Mouse (Mus musculus) brain, adult 2 months (tissue): ENCODE results near the gene 2010300C02Rik.

ENCODE experiments used
- DNase-seq: peaks from one replicate; pipeline ENCODE4 v3.0.0; 2011; ENCODE audit warnings: low read depth, low spot score

The 2010300C02Rik gene

DNA sequence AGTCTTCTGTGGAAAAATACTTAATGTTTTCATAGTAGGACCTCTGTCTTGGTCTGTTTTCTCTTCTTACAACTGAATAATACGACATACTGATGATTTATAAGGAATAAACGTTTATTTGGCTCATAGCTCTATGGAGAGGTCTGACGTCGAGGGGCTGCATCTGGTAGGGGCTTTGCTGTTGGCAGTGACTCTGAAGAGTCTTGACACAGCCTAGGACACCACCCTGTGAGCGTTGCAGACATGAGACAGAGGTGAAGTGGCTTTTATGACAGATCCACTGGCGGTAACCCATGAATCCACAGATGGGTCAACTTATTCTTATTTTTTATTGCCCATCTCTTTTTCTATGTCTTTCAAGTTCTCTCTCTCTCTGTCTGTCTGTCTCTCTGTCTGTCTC, 52.5 kb downstream of the 2010300C02Rik start:
- no peak for DNase-seq

GRCm38 (mm10) chr1:37666587-37666986, 53.3 kb downstream of the 2010300C02Rik start:
- no peak for DNase-seq

GRCm38 (mm10) chr1:37665539-37666323, 54.2 kb downstream of the 2010300C02Rik start:
- no peak for DNase-seq

GRCm38 (mm10) chr1:37664496-37664895, 55.4 kb downstream of the 2010300C02Rik start:
- no peak for DNase-seq

GRCm38 (mm10) chr1:37663606-37664005, 56.3 kb downstream of the 2010300C02Rik start:
- DNase-seq = peak; percentile 46

- no peak for DNase-seq
Measured at GRCm38 (mm10) chr1:37656017-37656416, 63.9 kb downstream of the 2010300C02Rik start.

DNA sequence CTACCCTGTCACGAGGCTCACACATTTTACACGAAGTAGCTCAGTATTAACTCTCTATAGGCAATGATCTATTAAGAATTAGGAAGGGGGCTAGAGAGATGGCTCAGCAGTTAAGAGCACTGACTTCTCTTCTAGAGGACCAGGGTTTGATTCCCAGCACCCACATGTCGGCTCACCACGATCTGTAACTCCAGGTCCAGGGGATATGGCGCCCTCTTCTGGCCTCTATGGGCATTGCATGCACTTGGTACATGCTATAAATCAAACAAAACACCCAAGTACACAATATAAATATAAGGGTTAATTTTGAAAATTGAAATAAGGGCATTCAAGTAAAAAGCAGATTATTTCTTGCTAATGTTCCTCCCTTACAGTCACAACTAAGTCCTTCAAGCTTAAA, 65.9 kb downstream of the 2010300C02Rik start:
- DNase-seq = no peak

GRCm38 (mm10) chr1:37647066-37647465, 72.8 kb downstream of the 2010300C02Rik start:
- no peak for DNase-seq

GRCm38 (mm10) chr1:37644501-37644900, 75.4 kb downstream of the 2010300C02Rik start:
- DNase-seq = no peak

DNA sequence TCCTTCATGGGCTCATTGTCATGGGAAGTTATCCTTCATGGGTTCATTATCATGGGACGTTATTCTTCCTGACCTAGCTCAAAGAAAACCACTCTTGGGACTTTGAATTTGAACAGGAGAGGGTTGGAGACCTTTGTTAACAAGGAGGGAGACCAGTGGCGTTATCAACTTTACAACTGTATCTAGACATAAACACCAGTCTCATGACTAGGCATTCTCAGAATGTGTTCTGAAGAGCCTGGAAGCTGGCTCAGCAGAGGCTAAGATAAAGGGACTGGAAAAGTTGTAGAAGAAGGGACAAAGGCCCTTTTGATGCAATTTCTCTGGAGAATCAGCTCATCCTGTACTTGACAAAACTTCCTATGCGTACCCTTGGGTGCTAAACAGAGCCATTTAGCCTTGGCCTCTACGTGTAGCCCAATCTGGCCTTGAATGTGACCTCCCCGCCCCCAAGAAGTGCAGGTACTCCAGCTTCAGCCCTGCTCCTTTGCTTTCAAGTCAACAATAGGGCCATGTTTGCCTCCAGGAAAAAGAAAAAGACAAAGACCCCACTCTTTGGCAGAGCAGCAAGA, 76.0 kb downstream of the 2010300C02Rik start:
- no peak for DNase-seq

GRCm38 (mm10) chr1:37641361-37641760, 78.5 kb downstream of the 2010300C02Rik start:
- no peak for DNase-seq

GRCm38 (mm10) chr1:37639101-37639500, 80.8 kb downstream of the 2010300C02Rik start:
- DNase-seq = peak; percentile 91

DNA sequence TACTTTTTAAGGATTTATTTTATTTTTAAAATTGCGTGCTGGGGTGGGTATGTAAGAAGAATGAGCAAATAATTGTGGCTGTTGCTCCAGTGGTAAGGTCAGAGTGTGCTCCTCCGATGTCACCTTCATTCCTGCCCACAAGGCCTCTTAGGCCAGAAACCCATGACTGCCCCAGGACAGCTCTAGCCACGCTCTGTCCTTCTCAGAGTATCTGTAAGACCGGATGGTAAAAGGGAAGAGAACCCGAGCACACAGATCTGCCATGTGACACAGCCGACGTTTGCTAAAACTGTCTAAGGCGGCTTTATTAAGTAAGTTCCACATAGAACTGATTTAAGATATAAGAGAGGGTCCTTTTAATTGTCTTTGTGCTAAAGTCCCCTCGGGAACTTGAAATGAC, 81.3 kb downstream of the 2010300C02Rik start:
- no peak for DNase-seq

GRCm38 (mm10) chr1:37637571-37637970, 82.3 kb downstream of the 2010300C02Rik start:
- DNase-seq = no peak

DNA sequence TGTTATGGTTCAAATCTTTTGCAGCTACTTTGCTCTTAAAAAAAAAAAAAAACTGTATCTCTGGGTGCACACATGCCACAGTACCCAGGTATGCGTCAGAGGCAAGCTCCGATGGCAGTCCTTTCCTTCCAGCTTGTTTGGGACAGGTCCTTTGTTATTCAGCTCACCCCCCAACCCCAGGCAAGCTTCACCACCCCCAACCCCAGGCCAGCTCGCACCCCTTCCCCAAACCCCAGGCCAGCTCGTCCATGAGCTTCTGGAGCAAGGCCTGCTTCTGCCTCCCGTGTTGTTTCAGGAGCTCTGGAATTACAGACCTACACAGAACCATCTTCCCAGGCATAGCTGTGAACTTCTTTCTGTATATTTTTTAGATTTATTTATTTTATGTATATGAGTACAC, 83.1 kb downstream of the 2010300C02Rik start:
- DNase-seq = no peak

GRCm38 (mm10) chr1:37636169-37636568, 83.7 kb downstream of the 2010300C02Rik start:
- no peak for DNase-seq

DNA sequence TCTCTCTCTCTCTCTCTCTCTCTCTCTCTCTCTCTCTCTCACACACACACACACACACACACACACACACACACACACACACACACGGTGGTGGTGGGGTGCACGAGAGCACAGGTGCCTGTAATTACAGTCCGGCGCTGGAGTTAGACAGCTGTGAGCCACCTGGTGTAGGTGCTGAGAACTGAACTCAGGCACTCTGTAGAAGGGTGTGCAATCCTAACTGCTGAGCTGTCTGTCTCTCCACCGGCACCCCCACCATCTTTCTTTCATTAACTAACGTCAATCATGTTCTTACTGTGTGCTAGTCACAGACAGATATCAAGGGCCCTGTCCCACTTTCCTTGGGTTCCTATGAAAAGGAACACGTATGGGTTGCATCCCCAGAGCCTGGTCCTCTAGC, 84.2 kb downstream of the 2010300C02Rik start:
- DNase-seq = no peak

DNA sequence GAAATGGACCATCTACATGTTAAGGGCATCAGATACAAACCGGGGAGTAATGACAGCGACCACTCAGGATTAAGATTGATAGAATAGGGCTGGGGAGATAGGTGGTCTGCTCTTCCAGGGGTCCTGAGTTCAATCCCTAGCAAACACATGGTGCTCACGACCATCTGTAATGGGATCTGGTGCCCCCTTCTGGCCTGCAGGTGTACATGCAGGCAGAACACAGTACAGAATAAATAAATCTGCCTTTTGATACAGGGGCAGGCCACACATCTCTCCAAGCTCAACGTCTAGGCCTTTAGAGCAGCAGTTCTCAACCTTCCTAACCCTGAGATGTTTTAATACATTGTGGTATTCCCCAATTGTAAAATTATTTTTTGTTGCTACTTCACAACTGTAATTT, 85.2 kb downstream of the 2010300C02Rik start:
- peak; percentile 45 for DNase-seq

- no peak for DNase-seq
Measured at GRCm38 (mm10) chr1:37633516-37633915, 86.4 kb downstream of the 2010300C02Rik start.

DNA sequence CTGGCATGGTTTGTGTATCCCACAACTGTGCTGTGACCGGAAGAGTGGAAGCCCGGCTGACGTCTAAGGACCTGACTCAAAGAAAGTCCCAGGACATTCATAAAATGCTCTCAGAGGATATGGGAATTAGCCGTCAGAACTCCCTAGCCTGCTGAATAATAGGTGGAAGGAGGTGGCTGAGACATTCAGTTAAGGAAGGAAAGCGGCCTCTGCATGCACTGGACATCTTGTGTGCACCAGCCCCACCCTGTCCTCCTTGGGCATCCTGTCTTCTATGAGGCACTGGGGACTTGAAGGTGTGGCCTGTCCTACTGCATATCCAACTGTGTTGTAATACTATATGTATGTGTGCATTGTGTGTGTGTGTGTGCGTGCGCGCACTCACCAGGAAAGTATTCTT, 87.5 kb downstream of the 2010300C02Rik start:
- DNase-seq = no peak

- DNase-seq = no peak
Measured at GRCm38 (mm10) chr1:37631456-37631855, 88.4 kb downstream of the 2010300C02Rik start.

- no peak for DNase-seq
Measured at GRCm38 (mm10) chr1:37630412-37631210, 89.3 kb downstream of the 2010300C02Rik start.
